Mouse (Mus musculus) left cerebral cortex, postnatal 25 days (tissue): ENCODE results near the gene Gm29110. TPM values are rescaled to one million over a fixed set of nuclear protein-coding genes. Genes with fewer than 3 reads are reported as not detected.
"Not testable (repeated sequence)": the region's sequence is repeated elsewhere in the genome, so short reads cannot be mapped to it uniquely, and the experiment has no call there.

ENCODE experiments used
- DNase-seq, 2 experiments: peaks; one replicate each; pipeline ENCODE4 v3.0.0; 2022; ENCODE audit warnings: low spot score in 2 of 2, mixed read lengths in 1 of 2
- intact Hi-C: fragments of 180-260 bp; cut with DNase I; formaldehyde crosslinking; loops from one replicate; pipeline ENCODE4 v1.15.1; 2025
- total RNA-seq, 2 experiments: library from RNA; stranded (reverse); gene quantifications; 2 replicates each; pipeline ENCODE4 v1.2.3; 2021

The Gm29110 gene
- not detected for total RNA-seq

- intact Hi-C loops, DNase-seq: not testable (repeated sequence)
Observed at GRCm38 (mm10) chrY:74470231-74470630, at the start of gene Gm29110. Gene Gm29110, plus strand, starts transcription at chrY:74470531.

Other genes with a start within 250 kb of the Gm29110 start
- gene Gm21913, start 153.4 kb downstream of the Gm29110 start, total RNA-seq, result not detected